Mouse (Mus musculus): ENCODE measurements around the gene Fbn1. TPM values are rescaled to one million over a fixed set of nuclear protein-coding genes. Genes with fewer than 3 reads are reported as not detected.

Fbn1 gene
- polyA plus RNA-seq, 1 experiment: 6.9 TPM

DNA sequence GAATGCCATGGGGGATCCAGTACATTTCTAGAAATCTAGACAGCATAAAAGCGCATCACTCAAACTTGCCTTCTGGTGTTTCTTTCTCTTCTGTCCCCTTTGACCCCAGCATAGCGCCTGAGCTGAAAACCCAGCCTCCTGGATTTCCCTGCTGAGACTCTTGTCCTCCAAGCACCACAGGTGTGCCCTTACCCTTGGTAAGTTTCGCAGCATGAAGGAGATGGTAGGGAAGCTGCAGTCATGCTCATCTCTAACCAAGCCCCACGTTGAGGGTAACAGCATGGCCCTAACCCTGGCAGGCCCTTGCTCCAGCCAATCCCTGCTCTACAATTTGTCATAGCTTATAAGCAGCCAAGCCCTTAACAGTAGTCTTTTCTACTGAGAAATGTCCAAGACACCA lies 122.9 kb downstream of the Fbn1 start:
- TF ChIP-seq POLR2A (IDR thresholded peaks at IDR 0.05; ENCODE audit: borderline replicate concordance, extremely low read depth, insufficient read depth, insufficient read length, poor library complexity, severe bottlenecking) (no peak), CTCF (IDR thresholded peaks at IDR 0.05; ENCODE audit: borderline replicate concordance, extremely low read depth, insufficient read depth, insufficient read length) (no peak)
- no peak for DNase-seq (ENCODE audit: low read depth)

DNA sequence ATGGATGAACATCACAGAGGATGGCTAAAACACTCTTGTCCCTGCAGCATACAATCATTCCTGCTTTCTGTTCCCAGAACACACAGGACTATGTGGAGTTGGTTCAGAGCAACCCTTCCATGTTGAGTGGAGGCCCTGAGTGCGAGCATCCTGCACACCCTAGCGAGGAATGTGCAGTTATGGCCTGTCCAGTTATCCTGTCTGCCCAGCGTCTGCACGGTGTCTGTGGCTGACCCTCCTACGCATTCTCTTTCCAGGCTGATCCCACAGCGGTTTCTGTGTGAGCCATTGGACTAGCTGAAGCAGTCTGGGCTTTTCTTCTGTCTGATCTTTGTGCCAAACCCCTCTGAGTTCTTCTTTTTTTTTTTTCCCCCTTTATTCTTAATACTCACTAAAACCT lies 123.4 kb downstream of the Fbn1 start:
- TF ChIP-seq CTCF (IDR thresholded peaks at IDR 0.05; ENCODE audit: borderline replicate concordance, extremely low read depth, insufficient read depth, insufficient read length) (no peak), POLR2A (IDR thresholded peaks at IDR 0.05; ENCODE audit: borderline replicate concordance, extremely low read depth, insufficient read depth, insufficient read length, poor library complexity, severe bottlenecking) (no peak)
- DNase-seq (ENCODE audit: low read depth): no peak

DNA sequence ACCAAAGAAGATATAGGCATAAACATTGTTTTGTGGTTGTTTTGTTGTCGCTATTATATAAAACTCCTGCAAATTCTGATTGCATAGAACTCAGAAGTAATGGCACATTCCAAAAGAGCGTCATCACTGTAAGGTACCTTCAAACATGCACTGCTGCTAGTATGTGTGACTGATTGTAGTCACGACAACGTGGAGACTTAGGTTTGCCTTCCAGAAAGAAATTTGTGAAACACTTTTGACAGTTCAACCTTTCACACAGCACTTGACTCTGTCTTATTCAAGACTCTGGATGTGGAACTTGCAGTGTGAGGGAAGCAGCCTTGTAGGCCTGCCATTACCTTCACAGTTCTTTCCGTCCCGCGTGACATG lies 124.5 kb downstream of the Fbn1 start:
- TF ChIP-seq POLR2A (IDR thresholded peaks at IDR 0.05; ENCODE audit: borderline replicate concordance, extremely low read depth, insufficient read depth, insufficient read length, poor library complexity, severe bottlenecking) (no peak), CTCF (IDR thresholded peaks at IDR 0.05; ENCODE audit: borderline replicate concordance, extremely low read depth, insufficient read depth, insufficient read length) (no peak)
- DNase-seq (ENCODE audit: low read depth): no peak

DNA sequence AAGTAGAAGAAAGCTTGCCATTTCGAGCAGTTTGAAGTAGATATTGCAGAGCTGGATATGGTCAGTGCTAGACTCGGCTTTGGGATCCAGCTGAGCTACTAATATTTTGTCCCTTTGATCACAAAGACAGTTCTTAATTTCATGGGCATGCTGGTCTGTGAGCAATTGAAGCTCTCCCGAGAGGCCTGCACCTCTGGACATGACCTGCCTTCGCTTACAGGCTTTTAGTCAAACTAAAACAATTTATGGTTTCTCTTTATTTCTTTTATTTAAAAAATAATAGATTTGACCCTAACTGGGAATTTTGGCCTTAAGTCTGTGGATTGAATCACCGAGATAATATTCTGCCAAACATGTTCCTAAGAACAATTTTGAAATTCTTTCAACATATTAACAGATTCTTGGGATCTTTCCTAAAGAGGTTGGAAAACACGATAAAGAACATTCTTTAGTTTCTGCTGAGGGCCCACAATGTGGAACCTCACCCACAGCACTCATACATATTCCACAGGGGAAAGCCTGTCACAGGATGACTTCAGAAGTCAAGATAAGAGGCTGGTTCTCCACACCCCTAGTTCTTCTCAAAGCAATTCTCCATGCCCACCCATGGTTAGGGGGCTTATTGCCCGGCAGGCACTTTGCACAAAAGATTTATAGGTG lies 125.0 kb downstream of the Fbn1 start:
- TF ChIP-seq CTCF (IDR thresholded peaks at IDR 0.05; ENCODE audit: borderline replicate concordance, extremely low read depth, insufficient read depth, insufficient read length) (no peak), POLR2A (IDR thresholded peaks at IDR 0.05; ENCODE audit: borderline replicate concordance, extremely low read depth, insufficient read depth, insufficient read length, poor library complexity, severe bottlenecking) (no peak)

DNA sequence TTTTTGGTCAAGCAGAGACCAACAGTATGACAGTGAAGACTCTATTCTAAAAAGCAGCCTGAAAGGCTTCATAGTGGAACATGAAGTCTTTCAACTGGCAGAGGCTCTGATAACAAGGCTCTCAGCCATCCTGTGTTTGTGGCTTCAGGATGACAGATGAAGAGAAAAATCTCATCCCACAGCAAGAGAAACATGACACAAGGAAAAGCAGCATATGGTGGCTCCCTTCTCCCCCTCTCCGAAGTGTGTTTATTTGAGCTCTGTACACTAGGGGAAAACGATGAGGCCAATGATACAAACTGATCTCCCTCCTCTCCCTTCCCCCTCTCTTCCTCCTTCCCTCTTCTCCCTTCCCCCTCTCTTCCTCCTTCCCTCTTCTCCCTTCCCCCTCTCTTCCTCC lies 127.7 kb downstream of the Fbn1 start:
- peak; percentile 21 for DNase-seq (ENCODE audit: low read depth)
- no peak for TF ChIP-seq POLR2A (IDR thresholded peaks at IDR 0.05; ENCODE audit: borderline replicate concordance, extremely low read depth, insufficient read depth, insufficient read length, poor library complexity, severe bottlenecking)
- TF ChIP-seq CTCF (IDR thresholded peaks at IDR 0.05; ENCODE audit: borderline replicate concordance, extremely low read depth, insufficient read depth, insufficient read length): no peak

More for the DNA sequence above, 125.0 kb downstream of the Fbn1 start:
- DNase-seq (ENCODE audit: low read depth): no peak

DNA sequence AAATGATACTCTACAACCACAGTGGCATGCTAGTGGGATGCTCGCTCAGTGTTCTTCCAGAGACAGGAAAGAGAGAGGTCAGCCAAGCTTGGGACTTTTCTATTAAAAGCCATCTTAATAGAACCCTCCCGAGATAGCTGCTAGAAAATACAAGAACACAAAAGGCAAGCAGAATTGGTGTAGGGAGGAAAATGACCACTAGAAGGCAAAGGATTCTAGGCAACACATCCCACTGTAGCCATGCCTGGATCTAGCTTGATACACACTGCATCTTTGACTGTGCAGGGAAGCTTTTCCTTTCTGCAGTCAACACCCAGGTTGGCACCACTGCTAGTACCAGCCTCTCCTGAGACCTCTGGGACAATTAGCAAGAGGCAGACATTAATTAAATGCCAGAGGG lies 128.6 kb downstream of the Fbn1 start:
- TF ChIP-seq POLR2A (IDR thresholded peaks at IDR 0.05; ENCODE audit: borderline replicate concordance, extremely low read depth, insufficient read depth, insufficient read length, poor library complexity, severe bottlenecking): no peak
- no peak for DNase-seq (ENCODE audit: low read depth)

DNA sequence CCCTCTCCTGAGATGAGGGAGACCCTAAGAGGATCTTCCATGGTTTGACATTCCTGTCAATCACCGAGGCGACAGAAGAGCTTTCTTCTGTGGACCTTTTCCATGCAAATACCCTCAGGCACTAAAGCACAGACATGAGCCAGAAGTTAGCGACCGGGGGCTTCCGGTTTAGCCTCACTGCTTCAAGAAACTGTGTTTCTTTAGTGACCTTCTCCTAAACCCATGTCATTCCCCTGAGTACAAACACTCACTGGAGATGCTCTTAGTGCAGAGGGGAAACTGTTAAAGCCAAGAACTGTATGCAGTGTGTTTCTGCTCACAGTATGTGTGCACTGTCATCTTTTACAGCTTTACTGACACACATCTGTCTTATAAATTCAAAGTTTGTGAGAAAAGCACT lies 131.9 kb downstream of the Fbn1 start:
- DNase-seq (ENCODE audit: low read depth): no peak
- TF ChIP-seq CTCF (IDR thresholded peaks at IDR 0.05; ENCODE audit: borderline replicate concordance, extremely low read depth, insufficient read depth, insufficient read length): no peak
- no peak for TF ChIP-seq POLR2A (IDR thresholded peaks at IDR 0.05; ENCODE audit: borderline replicate concordance, extremely low read depth, insufficient read depth, insufficient read length, poor library complexity, severe bottlenecking)

DNA sequence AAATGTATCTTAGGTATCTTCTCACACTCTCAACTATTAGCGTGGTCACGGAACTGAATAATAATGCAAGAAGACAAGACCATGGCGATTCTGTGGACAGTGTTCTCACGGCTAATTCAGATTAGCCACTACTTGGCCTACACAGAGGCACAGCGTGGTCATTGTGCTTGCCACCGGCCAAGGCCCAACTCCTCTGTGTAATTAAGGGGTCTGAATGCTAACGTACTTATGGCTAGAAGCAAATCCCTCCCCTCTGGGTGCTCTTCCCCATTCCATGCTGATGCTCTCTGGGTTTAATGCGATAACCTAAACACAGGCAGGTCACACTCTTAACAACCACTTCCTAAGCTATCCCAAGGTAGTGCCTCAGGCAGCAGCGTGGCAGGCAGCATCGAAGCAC lies 132.5 kb downstream of the Fbn1 start:
- no peak for TF ChIP-seq CTCF (IDR thresholded peaks at IDR 0.05; ENCODE audit: borderline replicate concordance, extremely low read depth, insufficient read depth, insufficient read length)
- no peak for TF ChIP-seq POLR2A (IDR thresholded peaks at IDR 0.05; ENCODE audit: borderline replicate concordance, extremely low read depth, insufficient read depth, insufficient read length, poor library complexity, severe bottlenecking)
- DNase-seq (ENCODE audit: low read depth): no peak

DNA sequence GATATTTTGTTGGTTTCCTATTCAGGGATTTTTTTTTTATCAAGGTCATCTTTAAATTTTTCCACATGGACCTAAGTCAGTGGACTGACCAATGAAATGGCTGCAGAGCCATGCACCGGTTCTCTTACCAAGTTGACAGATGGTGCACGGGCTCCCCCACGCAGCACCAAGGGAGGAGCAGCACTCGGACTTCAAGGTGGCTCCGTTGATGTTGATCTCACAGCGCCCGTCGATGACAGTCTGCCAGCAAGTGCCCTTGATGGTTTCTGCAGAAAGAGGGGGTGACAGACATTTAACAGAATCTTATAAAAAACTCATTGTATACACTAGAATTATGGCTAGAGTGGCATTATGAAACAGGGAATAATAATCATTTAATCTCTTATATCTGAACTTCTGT lies 138.1 kb downstream of the Fbn1 start:
- TF ChIP-seq POLR2A (IDR thresholded peaks at IDR 0.05; ENCODE audit: borderline replicate concordance, extremely low read depth, insufficient read depth, insufficient read length, poor library complexity, severe bottlenecking): no peak
- no peak for TF ChIP-seq CTCF (IDR thresholded peaks at IDR 0.05; ENCODE audit: borderline replicate concordance, extremely low read depth, insufficient read depth, insufficient read length)
- DNase-seq (ENCODE audit: low read depth): no peak

DNA sequence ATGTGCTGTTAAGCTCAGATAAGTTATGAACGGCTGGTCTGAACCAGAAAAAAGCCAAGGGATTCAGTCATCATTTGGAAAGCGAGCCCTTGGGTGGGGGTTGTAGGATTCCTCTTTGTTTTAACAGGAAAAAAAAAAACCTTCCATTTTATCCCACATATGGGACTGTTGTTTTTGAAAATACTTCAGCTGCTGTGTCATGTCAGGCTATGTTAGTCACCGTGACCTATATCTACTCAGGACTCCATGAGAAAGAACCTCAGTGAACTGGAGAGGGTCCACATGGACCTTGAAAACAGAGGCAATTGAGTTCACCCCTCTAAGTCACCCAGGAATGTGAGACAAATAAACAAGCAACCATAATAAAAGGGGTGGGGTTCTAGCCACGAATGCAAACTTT lies 139.2 kb downstream of the Fbn1 start:
- TF ChIP-seq POLR2A (IDR thresholded peaks at IDR 0.05; ENCODE audit: borderline replicate concordance, extremely low read depth, insufficient read depth, insufficient read length, poor library complexity, severe bottlenecking): no peak
- TF ChIP-seq CTCF (IDR thresholded peaks at IDR 0.05; ENCODE audit: borderline replicate concordance, extremely low read depth, insufficient read depth, insufficient read length): no peak
- DNase-seq (ENCODE audit: low read depth): no peak

DNA sequence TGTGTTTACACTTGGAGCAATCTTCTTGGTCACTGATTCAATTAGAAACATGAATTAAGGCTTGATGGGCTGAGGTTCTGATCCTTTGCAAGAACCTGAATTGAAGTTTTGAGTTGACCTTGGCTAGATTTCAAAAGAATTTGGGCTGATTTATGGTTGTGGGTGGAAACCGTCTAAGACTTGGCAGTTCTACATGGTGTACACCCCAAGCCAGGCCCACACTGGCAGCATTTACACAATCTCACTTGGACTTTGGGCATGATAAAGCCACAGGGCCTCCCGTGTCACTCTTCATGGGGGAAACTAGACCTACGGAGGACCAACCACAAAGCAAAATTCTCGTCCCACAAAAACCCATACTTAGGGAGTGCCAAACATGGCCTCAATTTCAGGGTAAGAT lies 146.1 kb downstream of the Fbn1 start:
- TF ChIP-seq POLR2A (IDR thresholded peaks at IDR 0.05; ENCODE audit: borderline replicate concordance, extremely low read depth, insufficient read depth, insufficient read length, poor library complexity, severe bottlenecking): no peak
- no peak for TF ChIP-seq CTCF (IDR thresholded peaks at IDR 0.05; ENCODE audit: borderline replicate concordance, extremely low read depth, insufficient read depth, insufficient read length)

DNA sequence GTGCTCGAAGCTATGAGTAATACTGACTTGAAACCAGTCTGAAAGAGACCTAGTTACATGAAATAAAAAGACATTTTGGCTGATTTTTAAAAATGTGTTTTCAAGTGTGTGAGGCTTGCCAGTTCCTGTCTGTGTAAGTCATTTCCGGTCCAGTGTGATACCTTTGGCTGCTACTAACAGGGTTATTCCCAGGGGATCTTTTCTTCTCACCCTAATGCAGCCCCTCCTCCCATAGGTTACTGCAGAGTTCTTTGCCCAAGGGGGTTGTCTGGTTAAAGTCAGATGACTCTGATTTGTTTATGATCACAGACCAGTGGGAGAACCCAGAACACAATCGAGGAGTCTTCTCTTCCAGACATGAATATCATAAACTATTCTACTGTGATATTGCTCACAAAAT lies 151.3 kb downstream of the Fbn1 start:
- no peak for DNase-seq (ENCODE audit: low read depth)
- TF ChIP-seq POLR2A (IDR thresholded peaks at IDR 0.05; ENCODE audit: borderline replicate concordance, extremely low read depth, insufficient read depth, insufficient read length, poor library complexity, severe bottlenecking) (no peak), CTCF (IDR thresholded peaks at IDR 0.05; ENCODE audit: borderline replicate concordance, extremely low read depth, insufficient read depth, insufficient read length) (no peak)

More for the DNA sequence above, 146.1 kb downstream of the Fbn1 start:
- no peak for DNase-seq (ENCODE audit: low read depth)

Measured in brain, embryonic 14.5 days (tissue).